Mouse (Mus musculus) forebrain, postnatal 0 days (tissue): ENCODE results near the gene Lcn6. TPM values are rescaled to one million over a fixed set of nuclear protein-coding genes. Genes with fewer than 3 reads are reported as not detected.
"Not testable (repeated sequence)": the region's sequence is repeated elsewhere in the genome, so short reads cannot be mapped to it uniquely, and the experiment has no call there.

Experiments used
- ATAC-seq: fragments of 200-750 bp; cut with Nextera tagmentation; 2 replicates; pipeline ENCODE4 v1.8.0; 2017; ENCODE audit warnings: mild to moderate bottlenecking, moderate library complexity
- DNase-seq: peaks from one replicate; pipeline ENCODE4 v3.0.0-alpha.2; 2015
- H3K27ac ChIP-seq: fragments of 300-500 bp; sonication (generic); 2 replicates; pipeline ENCODE4 v1.5.1; 2014; ENCODE audit warnings: low read depth, mild to moderate bottlenecking, antibody characterized with exemption, low read length, moderate library complexity, mixed read lengths
- H3K27me3 ChIP-seq: fragments of 300-500 bp; sonication (generic); 2 replicates; pipeline ENCODE4 v1.6.1; 2014; ENCODE audit warnings: mild to moderate bottlenecking, low read length, mixed read lengths; ENCODE audit not compliant: insufficient read depth
- H3K36me3 ChIP-seq: fragments of 300-500 bp; sonication (generic); 2 replicates; pipeline ENCODE4 v1.6.1; 2014; ENCODE audit warnings: mild to moderate bottlenecking, moderate library complexity; ENCODE audit not compliant: insufficient read depth
- H3K4me1 ChIP-seq: fragments of 300-500 bp; sonication (generic); 2 replicates; pipeline ENCODE4 v1.6.1; 2014; ENCODE audit warnings: antibody characterized with exemption; ENCODE audit not compliant: insufficient read depth
- H3K4me2 ChIP-seq: fragments of 300-500 bp; sonication (generic); 2 replicates; pipeline ENCODE4 v1.6.1; 2014; ENCODE audit warnings: low read depth, mild to moderate bottlenecking, moderate library complexity
- H3K4me3 ChIP-seq: fragments of 300-500 bp; sonication (generic); 2 replicates; pipeline ENCODE4 v1.5.1; 2014; ENCODE audit warnings: low read depth, low read length, mixed read lengths
- H3K9ac ChIP-seq: fragments of 300-500 bp; sonication (generic); 2 replicates; pipeline ENCODE4 v1.6.1; 2014; ENCODE audit warnings: mild to moderate bottlenecking
- H3K9me3 ChIP-seq: fragments of 300-500 bp; sonication (generic); 2 replicates; pipeline ENCODE4 v1.6.1; 2016; ENCODE audit warnings: low read length
- CTCF ChIP-seq: sonication (generic); IDR thresholded peaks from 2 replicates; pipeline ENCODE4 v1.5.1; 2016; ENCODE audit warnings: antibody characterized with exemption, control low read depth, low read depth
- WGBS: fragments of 180-500 bp; shearing (Covaris S2); extraction: QIAGEN DNeasy Blood & Tissue Kit; methylation state at CpG from one replicate; pipeline ENCODE4 v1.1.7; 2014; 5-methylcytosine and 5-hydroxymethylcytosine counted together
- polyA plus RNA-seq: library from polyadenylated mRNA; unstranded; fragments of >200 nt; fragmentation: Nextera tagmentation; extraction: Ambion mirVana; gene quantifications from 2 replicates; pipeline ENCODE4 v1.2.1, GENCODE M21; 2015
- total RNA-seq: library from RNA; depleted of rRNA; stranded (reverse); fragments of >200 nt; gene quantifications from 2 replicates; pipeline ENCODE4 v1.2.3, GENCODE M21; 2014

The Lcn6 gene
- total and polyA plus RNA-seq, 2 experiments from 2014 or later, result not detected

GRCm38 (mm10) chr2:25666516-25666915, 10.1 kb upstream of the Lcn6 start:
- H3K9me3 ChIP-seq, result no peaks in the 10 kb centered on the region
- no peak for DNase-seq
- no peak overlapping the region for H3K4me2 ChIP-seq
- no peak overlapping the region for H3K27ac ChIP-seq
- no peaks in the 10 kb centered on the region for H3K27me3 ChIP-seq
- ATAC-seq, result no peak
- 67% methylated on average over 1 of the region's 1 CpGs for WGBS
- no peak for TF ChIP-seq CTCF
- H3K4me1 ChIP-seq, result no peaks in the 10 kb centered on the region
- no peak overlapping the region for H3K4me3 ChIP-seq
- no peaks in the 10 kb centered on the region for H3K36me3 ChIP-seq
- no peak overlapping the region for H3K9ac ChIP-seq

GRCm38 (mm10) chr2:25679559-25679958, 3.0 kb downstream of the Lcn6 start:
- no peak for ATAC-seq
- DNase-seq, result no peak
- TF ChIP-seq CTCF, result no peak
- Histone ChIP-seq H3K4me1 (no peaks in the 10 kb centered on the region), H3K27me3 (no peaks in the 10 kb centered on the region; the same call in 1 of the 2 replicates), H3K36me3 (no peaks in the 10 kb centered on the region), H3K4me3 (no peak overlapping the region), H3K9me3 (no peaks in the 10 kb centered on the region), H3K4me2 (no peak overlapping the region), H3K27ac (no peak overlapping the region), H3K9ac (no peak overlapping the region)
- 80% methylated on average over 6 of the region's 6 CpGs for WGBS

- H3K27ac ChIP-seq, result no peak within 1 kb of the TSS
- no peak within 1 kb of the TSS for H3K4me2 ChIP-seq
- TF ChIP-seq CTCF, result no peak
- no peaks in the 10 kb centered on the region for H3K4me1 ChIP-seq
- no peak within 1 kb of the TSS for H3K4me3 ChIP-seq
- no peaks in the 10 kb centered on the region for H3K9me3 ChIP-seq
- no peak within 1 kb of the TSS for H3K9ac ChIP-seq
- ATAC-seq (no peak), DNase-seq (no peak)
- H3K27me3 ChIP-seq, result no peaks in the 10 kb centered on the region
- H3K36me3 ChIP-seq, result no peaks in the 10 kb centered on the region
- 76% methylated on average over 2 of the region's 2 CpGs for WGBS
Measured at GRCm38 (mm10) chr2:25682426-25682825, 5.8 kb downstream of the Lcn6 start, which contains the start of gene Lcn10. TSS of gene Lcn10 (plus strand) at chr2:25682726.

GRCm38 (mm10) chr2:25686941-25687340, 10.4 kb downstream of the Lcn6 start:
- DNase-seq, result no peak
- H3K27me3 ChIP-seq, result no peaks in the 10 kb centered on the region

GRCm38 (mm10) chr2:25694605-25695004, 18.0 kb downstream of the Lcn6 start:
- H3K9ac ChIP-seq, result no peak overlapping the region
- no peak overlapping the region for H3K27ac ChIP-seq
- no peaks in the 10 kb centered on the region for H3K27me3 ChIP-seq
- DNase-seq (peak; percentile 47), ATAC-seq (no peak)
- no peaks in the 10 kb centered on the region for H3K36me3 ChIP-seq
- no peak overlapping the region for H3K4me2 ChIP-seq
- TF ChIP-seq CTCF, result peak; percentile 79
- no peaks in the 10 kb centered on the region for H3K9me3 ChIP-seq
- no peak overlapping the region for H3K4me3 ChIP-seq
- no peaks in the 10 kb centered on the region for H3K4me1 ChIP-seq

More at GRCm38 (mm10) chr2:25686941-25687340, 10.4 kb downstream of the Lcn6 start:
- no peak for TF ChIP-seq CTCF
- Histone ChIP-seq H3K9ac (no peak overlapping the region), H3K36me3 (no peaks in the 10 kb centered on the region), H3K27ac (no peak overlapping the region), H3K9me3 (no peaks in the 10 kb centered on the region), H3K4me3 (no peak overlapping the region), H3K4me2 (no peak overlapping the region), H3K4me1 (no peaks in the 10 kb centered on the region)
- 62% methylated on average over 4 of the region's 4 CpGs for WGBS
- no peak for ATAC-seq

GRCm38 (mm10) chr2:25696951-25697350, 20.4 kb downstream of the Lcn6 start:
- ATAC-seq (no peak), DNase-seq (no peak)
- H3K4me2 ChIP-seq, result no peak overlapping the region
- no peak for TF ChIP-seq CTCF
- no peaks in the 10 kb centered on the region for H3K9me3 ChIP-seq
- H3K36me3 ChIP-seq, result no peaks in the 10 kb centered on the region
- H3K4me1 ChIP-seq, result no peaks in the 10 kb centered on the region
- H3K4me3 ChIP-seq, result no peak overlapping the region
- H3K27me3 ChIP-seq, result no peaks in the 10 kb centered on the region
- no peak overlapping the region for H3K9ac ChIP-seq
- H3K27ac ChIP-seq, result no peak overlapping the region
- 74% methylated on average over 4 of the region's 4 CpGs for WGBS

- Histone ChIP-seq H3K27ac (no peak overlapping the region), H3K4me3 (no peak overlapping the region), H3K9me3 (no peaks in the 10 kb centered on the region), H3K4me2 (no peak overlapping the region), H3K36me3 (no peaks in the 10 kb centered on the region), H3K9ac (no peak overlapping the region), H3K4me1 (no peaks in the 10 kb centered on the region), H3K27me3 (no peaks in the 10 kb centered on the region)
- 87% methylated on average over 2 of the region's 2 CpGs for WGBS
- ATAC-seq (no peak), DNase-seq (no peak)
- no peak for TF ChIP-seq CTCF
Measured at GRCm38 (mm10) chr2:25698696-25699095, 22.1 kb downstream of the Lcn6 start.

GRCm38 (mm10) chr2:25699743-25700142, 23.2 kb downstream of the Lcn6 start, which contains the start of gene Obp2a:
TSS of gene Obp2a (plus strand) at chr2:25700043.
- not testable (repeated sequence) for DNase-seq, H3K27me3 ChIP-seq, H3K27ac ChIP-seq, H3K9ac ChIP-seq, H3K9me3 ChIP-seq, H3K36me3 ChIP-seq, H3K4me3 ChIP-seq, ATAC-seq, H3K4me2 ChIP-seq, H3K4me1 ChIP-seq
- 89% methylated on average over 3 of the region's 3 CpGs for WGBS
